Mouse (Mus musculus): ENCODE measurements at regions not wholly inside any gene's neighbourhood (a gene's known extent, or its start where the extent isn't known, plus 50 kb on each side); places are given as distances from the start of the nearest gene placed in this dataset.

GRCm38 (mm10) chr10:120646862-120647311 is 170.6 kb upstream of the Hmga2 start:
- TF ChIP-seq POLR2A (IDR thresholded peaks at IDR 0.05; ENCODE audit: insufficient read depth, low read depth, low read length) (no peak), CTCF (IDR thresholded peaks at IDR 0.05; ENCODE audit: insufficient read depth, low read depth, low read length) (no peak)

Data from olfactory bulb, adult 2 months (tissue).